Mouse (Mus musculus) urinary bladder, postnatal 14 days (tissue): Measurements from ENCODE around the gene Lrrc8c.

Source experiments
- DNase-seq: peaks from one replicate; pipeline ENCODE4 v3.0.0; 2021; ENCODE audit warnings: low spot score

Gene Lrrc8c

GRCm38 (mm10) chr5:105557346-105557745, 38.2 kb downstream of the Lrrc8c start:
- no peak for DNase-seq

- no peak for DNase-seq
Measured at GRCm38 (mm10) chr5:105557777-105558240, 38.6 kb downstream of the Lrrc8c start.

GRCm38 (mm10) chr5:105558517-105558916, 39.3 kb downstream of the Lrrc8c start:
- no peak for DNase-seq

GRCm38 (mm10) chr5:105561926-105562325, 42.7 kb downstream of the Lrrc8c start:
- no peak for DNase-seq

GRCm38 (mm10) chr5:105564761-105565160, 45.6 kb downstream of the Lrrc8c start:
- DNase-seq, result no peak

- DNase-seq, result no peak
Measured at GRCm38 (mm10) chr5:105565824-105566223, 46.6 kb downstream of the Lrrc8c start.

- DNase-seq, result no peak
Measured at GRCm38 (mm10) chr5:105566852-105567412, 47.7 kb downstream of the Lrrc8c start.

- DNase-seq, result no peak
Measured at GRCm38 (mm10) chr5:105568043-105568747, 49.0 kb downstream of the Lrrc8c start.

- DNase-seq, result no peak
Measured at GRCm38 (mm10) chr5:105569168-105569567, 50.0 kb downstream of the Lrrc8c start.

GRCm38 (mm10) chr5:105572160-105572692, 53.0 kb downstream of the Lrrc8c start:
- DNase-seq, result no peak

- no peak for DNase-seq
Measured at GRCm38 (mm10) chr5:105572876-105573275, 53.7 kb downstream of the Lrrc8c start.

GRCm38 (mm10) chr5:105574835-105575234, 55.6 kb downstream of the Lrrc8c start:
- no peak for DNase-seq

- no peak for DNase-seq
Measured at GRCm38 (mm10) chr5:105575839-105576238, 56.7 kb downstream of the Lrrc8c start.

GRCm38 (mm10) chr5:105580909-105581308, 61.7 kb downstream of the Lrrc8c start:
- no peak for DNase-seq

GRCm38 (mm10) chr5:105585929-105586328, 66.7 kb downstream of the Lrrc8c start:
- DNase-seq, result no peak

GRCm38 (mm10) chr5:105586655-105587054, 67.5 kb downstream of the Lrrc8c start:
- DNase-seq, result no peak

- no peak for DNase-seq
Measured at GRCm38 (mm10) chr5:105587471-105587870, 68.3 kb downstream of the Lrrc8c start.

GRCm38 (mm10) chr5:105588683-105589082, 69.5 kb downstream of the Lrrc8c start:
- no peak for DNase-seq

- no peak for DNase-seq
Measured at GRCm38 (mm10) chr5:105589119-105589518, 69.9 kb downstream of the Lrrc8c start.

- no peak for DNase-seq
Measured at GRCm38 (mm10) chr5:105592396-105592795, 73.2 kb downstream of the Lrrc8c start.

GRCm38 (mm10) chr5:105593630-105594029, 74.4 kb downstream of the Lrrc8c start:
- DNase-seq, result no peak

- DNase-seq, result no peak
Measured at GRCm38 (mm10) chr5:105598866-105599265, 79.7 kb downstream of the Lrrc8c start.

- DNase-seq, result no peak
Measured at GRCm38 (mm10) chr5:105599315-105599714, 80.1 kb downstream of the Lrrc8c start.
